Mouse (Mus musculus) neutrophil, adult 83 days (primary cell): Measurements from ENCODE around the gene Trmt6. TPM values are rescaled to one million over a fixed set of nuclear protein-coding genes. Genes with fewer than 3 reads are reported as not detected.

Experiments
- total RNA-seq, 2 experiments: library from RNA; stranded (reverse); gene quantifications; one replicate each; pipeline ENCODE4 v1.2.4; 2023

Trmt6 gene
- total RNA-seq: 1 to 10 TPM; 9.3 to 9.7 TPM

DNA sequence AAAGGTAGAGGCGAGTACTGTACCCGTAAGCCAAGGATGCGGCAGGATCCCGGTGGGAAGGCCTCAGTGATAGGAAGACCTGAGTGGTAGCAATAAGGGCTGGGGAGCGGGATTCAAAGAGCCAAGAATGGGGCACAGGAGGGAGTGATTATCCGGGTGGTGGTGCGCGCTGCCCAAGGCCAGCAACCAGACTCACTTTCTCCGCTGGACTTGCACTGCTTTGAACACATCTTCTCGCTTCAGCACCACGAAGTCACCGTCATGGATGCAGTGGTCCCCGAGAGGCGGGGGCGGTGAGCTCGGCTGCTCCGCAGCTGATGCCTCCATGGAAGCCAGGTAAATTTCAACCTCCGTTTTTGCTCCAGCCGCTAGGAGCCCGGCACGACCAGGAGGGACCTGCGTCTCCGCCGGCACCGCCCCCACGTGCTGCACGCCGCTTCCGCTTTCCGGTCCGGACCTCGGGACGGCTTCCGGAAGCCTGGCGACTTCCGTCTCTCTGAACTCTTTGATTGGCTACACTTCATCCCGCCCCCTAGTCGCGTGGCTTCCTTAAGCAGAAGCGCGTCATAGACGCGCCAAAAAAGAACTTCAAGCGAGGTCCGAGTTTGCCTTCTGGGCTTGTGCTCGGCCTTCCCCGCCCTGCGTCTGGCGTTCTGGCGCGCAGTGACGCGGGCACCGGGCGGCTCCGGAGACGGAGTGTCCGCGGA, at the start of gene Trmt6, which contains the start of gene Mcm8:
Gene Trmt6, minus strand, starts transcription at position 448 of the 707 bp plus-strand sequence.
Gene Mcm8, plus strand, starts transcription at position 534 of the 707 bp plus-strand sequence.

GRCm38 (mm10) chr2:132846407-132847358, 30.8 kb upstream of the Trmt6 start, which contains the start of gene Crls1:
TSS of gene Crls1 (plus strand) at chr2:132846666.

GRCm38 (mm10) chr2:132780978-132781377, 34.9 kb downstream of the Trmt6 start, which contains the start of gene Chgb:
TSS of gene Chgb (plus strand) at chr2:132781278.

Other genes starting within 250 kb of the Trmt6 start
- gene Gpcpd1, start 228.3 kb downstream of the Trmt6 start, total RNA-seq: 10 to 100 TPM; 84.5 to 87.0 TPM
- 10 to 100 TPM; 12.2 to 13.8 TPM for gene Shld1, start 129.1 kb downstream of the Trmt6 start, total RNA-seq
- not detected for gene Chgb, start 34.8 kb downstream of the Trmt6 start, total RNA-seq
- 1 to 10 TPM; 4.0 to 4.5 TPM for gene Mcm8, start 86 bp upstream of the Trmt6 start, total RNA-seq
- 1 to 10 TPM; 7.6 to 9.4 TPM for gene Crls1, start 30.6 kb upstream of the Trmt6 start, total RNA-seq
- gene Lrrn4, start 64.8 kb upstream of the Trmt6 start, total RNA-seq: under 1 TPM in 1 of 2 experiments, not detected in 1; 0.09 TPM
- gene Fermt1, start 129.9 kb upstream of the Trmt6 start, total RNA-seq: not detected